Comparison of ENCODE assay signal across 13 mouse cellular contexts in the genomic region with DNA sequence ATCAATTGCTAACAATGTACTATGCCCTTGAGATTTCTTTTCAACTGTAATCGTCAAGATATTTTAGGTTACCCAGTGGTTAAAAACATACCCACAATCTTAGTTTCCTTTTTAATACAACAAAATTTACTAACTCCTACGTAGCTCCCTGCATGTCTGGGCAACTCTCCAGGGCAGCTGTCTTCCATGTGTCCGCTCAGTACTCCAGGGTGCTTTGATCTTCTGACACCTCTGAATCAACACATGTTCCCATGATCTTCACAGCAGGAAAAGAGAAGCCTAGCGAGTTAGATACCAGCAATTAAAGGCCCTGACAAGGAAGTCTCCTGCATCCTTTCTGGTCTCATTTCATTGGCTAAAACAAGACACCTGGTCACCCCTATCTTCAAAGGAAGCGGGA.
DNase-seq lines count a peak whose midpoint lies in the region; ATAC-seq lines count a peak whose summit lies in the region.
"Had no signal": no experiment of that assay in that cellular context is flagged by ENCODE, and none has a peak within 500 bp of the region (broad histone marks: within the 10 kb centered on the region; RNA-seq: fewer than 3 reads in every experiment).

No protein-coding gene starts in this region.

- ATAC-seq in midbrain, embryonic 11.5 days (ENCODE audit: low FRiP score): no peak
- ATAC-seq in midbrain, embryonic 14.5 days (ENCODE audit: low FRiP score, low TSS enrichment): no peak
- no peak for ATAC-seq in hindbrain, embryonic 14.5 days (ENCODE audit: low FRiP score)

- no peak overlapping the region for H3K4me2 ChIP-seq in midbrain, embryonic 11.5 days
- H3K4me2 ChIP-seq in midbrain, embryonic 14.5 days (ENCODE audit: low read length): no peak overlapping the region
- H3K4me2 ChIP-seq in hindbrain, embryonic 14.5 days (replicated peaks): no peak overlapping the region
- H3K4me2 ChIP-seq: limb, embryonic 15.5 days; neural tube, embryonic 12.5 days had no signal

- H3K4me1 ChIP-seq in midbrain, embryonic 11.5 days (ENCODE audit: control insufficient read depth, insufficient read depth, low read length): no peaks in the 10 kb centered on the region
- H3K4me1 ChIP-seq in midbrain, embryonic 14.5 days (ENCODE audit: control insufficient read depth, insufficient read depth, low read length): no peaks in the 10 kb centered on the region
- H3K4me1 ChIP-seq in hindbrain, embryonic 14.5 days (replicated peaks; ENCODE audit: control insufficient read depth, insufficient read depth, low read length): no peaks in the 10 kb centered on the region
- H3K4me1 ChIP-seq: limb, embryonic 15.5 days; neural tube, embryonic 12.5 days had no signal

- WGBS in midbrain, embryonic 11.5 days: 76% methylated on average over 5 of the region's 5 CpGs
- 84% methylated on average over 5 of the region's 5 CpGs for WGBS in midbrain, embryonic 14.5 days
- WGBS in hindbrain, embryonic 14.5 days: 74% methylated on average over 5 of the region's 5 CpGs

- DNase-seq in gastrocnemius, postnatal 10 days: peak; percentile 13
- DNase-seq in gastrocnemius, adult 8-10 months (ENCODE audit: low spot score in 2 of 2): no peak
- peak; percentile 81 for DNase-seq in midbrain, embryonic 11.5 days (ENCODE audit: low spot score, missing footprints)
- DNase-seq in midbrain, embryonic 14.5 days: no peak
- peak; percentile 33 for DNase-seq in kidney, adult 9 months
- peak; percentile 35 for DNase-seq in lung, postnatal 25 days (ENCODE audit: low spot score)
- no peak for DNase-seq in testis, postnatal 14 days (ENCODE audit: low spot score)
- no peak for DNase-seq in hindbrain, embryonic 14.5 days (ENCODE audit: low spot score)
- DNase-seq: gastrocnemius, postnatal 36 days; heart, postnatal 36 days; thymus, postnatal 36 days had no signal

- no peak overlapping the region for H3K9ac ChIP-seq in midbrain, embryonic 11.5 days (ENCODE audit: low read length)
- H3K9ac ChIP-seq in midbrain, embryonic 14.5 days (replicated peaks; ENCODE audit: low read length): no peak overlapping the region
- H3K9ac ChIP-seq in hindbrain, embryonic 14.5 days: no peak overlapping the region
- H3K9ac ChIP-seq: limb, embryonic 15.5 days; neural tube, embryonic 12.5 days had no signal

- no peak overlapping the region for H3K27ac ChIP-seq in midbrain, embryonic 11.5 days (ENCODE audit: low read depth, low read length)
- H3K27ac ChIP-seq in midbrain, embryonic 14.5 days (replicated peaks; ENCODE audit: low read depth, low read length): no peak overlapping the region
- no peak overlapping the region for H3K27ac ChIP-seq in hindbrain, embryonic 14.5 days
- H3K27ac ChIP-seq: limb, embryonic 15.5 days; neural tube, embryonic 12.5 days had no signal

- H3K27me3 ChIP-seq in midbrain, embryonic 11.5 days (ENCODE audit: control insufficient read depth, insufficient read depth, low read length): no peaks in the 10 kb centered on the region
- H3K27me3 ChIP-seq in midbrain, embryonic 14.5 days (ENCODE audit: control insufficient read depth, insufficient read depth, low read length): no peaks in the 10 kb centered on the region
- no peaks in the 10 kb centered on the region for H3K27me3 ChIP-seq in hindbrain, embryonic 14.5 days (ENCODE audit: control insufficient read depth, insufficient read depth, low read length)
- H3K27me3 ChIP-seq: limb, embryonic 15.5 days; neural tube, embryonic 12.5 days had no signal

- H3K36me3 ChIP-seq in midbrain, embryonic 11.5 days (ENCODE audit: control insufficient read depth, insufficient read depth, low read length): no peaks in the 10 kb centered on the region
- H3K36me3 ChIP-seq in midbrain, embryonic 14.5 days (ENCODE audit: control insufficient read depth, insufficient read depth, low read length): no peaks in the 10 kb centered on the region
- H3K36me3 ChIP-seq in hindbrain, embryonic 14.5 days (replicated peaks; ENCODE audit: control insufficient read depth, insufficient read depth): no peaks in the 10 kb centered on the region
- H3K36me3 ChIP-seq: limb, embryonic 15.5 days; neural tube, embryonic 12.5 days had no signal

- H3K9me3 ChIP-seq in midbrain, embryonic 11.5 days (ENCODE audit: control insufficient read depth, low read length): no peaks in the 10 kb centered on the region
- no peaks in the 10 kb centered on the region for H3K9me3 ChIP-seq in midbrain, embryonic 14.5 days (ENCODE audit: control insufficient read depth, low read length)
- H3K9me3 ChIP-seq in hindbrain, embryonic 14.5 days (ENCODE audit: control insufficient read depth, low read length): no peaks in the 10 kb centered on the region
- H3K9me3 ChIP-seq: limb, embryonic 15.5 days; neural tube, embryonic 12.5 days had no signal

- H3K4me3 ChIP-seq in midbrain, embryonic 11.5 days (ENCODE audit: low read depth, low read length): no peak overlapping the region
- H3K4me3 ChIP-seq in midbrain, embryonic 14.5 days (replicated peaks; ENCODE audit: low read depth, low read length): no peak overlapping the region
- H3K4me3 ChIP-seq in hindbrain, embryonic 14.5 days (replicated peaks; ENCODE audit: low read length): no peak overlapping the region
- H3K4me3 ChIP-seq: limb, embryonic 15.5 days; neural tube, embryonic 12.5 days had no signal

Comparison
In these comparisons a context has a peak if more than half of its experiments do, and no peak if none do; other contexts are left out.
1. DNase-seq: peak in gastrocnemius, postnatal 10 days (single experiment), midbrain, embryonic 11.5 days (single experiment), kidney, adult 9 months (single experiment) and lung, postnatal 25 days (single experiment); none in gastrocnemius, adult 8-10 months (0 of 2), midbrain, embryonic 14.5 days (single experiment), testis, postnatal 14 days (single experiment) and hindbrain, embryonic 14.5 days (single experiment).